Mouse (Mus musculus) heart, postnatal 0 days (tissue): ENCODE measurements around the gene Chn2. TPM values are rescaled to one million over a fixed set of nuclear protein-coding genes. Genes with fewer than 3 reads are reported as not detected.

ENCODE experiments used
- ATAC-seq: fragments of 200-750 bp; cut with Nextera tagmentation; 2 replicates; pipeline ENCODE4 v1.8.0; 2017; ENCODE audit warnings: low read depth, moderate number of reproducible peaks, moderate library complexity; ENCODE audit not compliant: insufficient read depth
- DNase-seq: peaks from one replicate; pipeline ENCODE4 v3.0.0-alpha.2; 2016; ENCODE audit warnings: low spot score
- H3K27ac ChIP-seq: fragments of 300-500 bp; sonication (generic); 2 replicates; pipeline ENCODE4 v1.5.1; 2014; ENCODE audit warnings: low read depth, mild to moderate bottlenecking
- H3K27me3 ChIP-seq: fragments of 300-500 bp; sonication (generic); 2 replicates; pipeline ENCODE4 v1.6.1; 2014; ENCODE audit warnings: low read length, mixed read lengths; ENCODE audit not compliant: control insufficient read depth, insufficient read depth
- H3K36me3 ChIP-seq: fragments of 300-500 bp; sonication (generic); replicated peaks from 2 replicates; pipeline ENCODE4 v1.6.1; 2014; ENCODE audit warnings: low read length, mixed read lengths; ENCODE audit not compliant: control insufficient read depth, insufficient read depth
- H3K4me1 ChIP-seq: fragments of 300-500 bp; sonication (generic); 2 replicates; pipeline ENCODE4 v1.6.1; 2014; ENCODE audit warnings: antibody characterized with exemption; ENCODE audit not compliant: control insufficient read depth, insufficient read depth
- H3K4me2 ChIP-seq: fragments of 300-500 bp; sonication (generic); 2 replicates; pipeline ENCODE4 v1.6.1; 2014; ENCODE audit warnings: low read depth, mild to moderate bottlenecking, low read length, moderate library complexity
- H3K4me3 ChIP-seq: fragments of 300-500 bp; sonication (generic); 2 replicates; pipeline ENCODE4 v1.5.1; 2014; ENCODE audit warnings: low read depth, low read length
- H3K9ac ChIP-seq: fragments of 300-500 bp; sonication (generic); replicated peaks from 2 replicates; pipeline ENCODE4 v1.6.1; 2014; ENCODE audit warnings: low read depth, low read length, mixed read lengths
- H3K9me3 ChIP-seq: fragments of 300-500 bp; sonication (generic); replicated peaks from 2 replicates; pipeline ENCODE4 v1.6.1; 2016; ENCODE audit warnings: low read length; ENCODE audit not compliant: control insufficient read depth
- CTCF ChIP-seq: IDR thresholded peaks from 2 replicates; pipeline ENCODE4 v1.5.1; 2016; ENCODE audit warnings: antibody characterized with exemption, control low read depth, low read depth
- EP300 ChIP-seq: IDR thresholded peaks from 2 replicates; pipeline ENCODE4 v1.6.1; 2016; ENCODE audit warnings: antibody characterized with exemption, low read depth
- WGBS: fragments of 180-500 bp; shearing (Covaris S2); extraction: QIAGEN DNeasy Blood & Tissue Kit; methylation state at CpG from one replicate; pipeline ENCODE4 v1.1.7; 2014; 5-methylcytosine and 5-hydroxymethylcytosine counted together
- polyA plus RNA-seq: library from polyadenylated mRNA; unstranded; fragments of >200 nt; fragmentation: Nextera tagmentation; extraction: Ambion mirVana; gene quantifications from 2 replicates; pipeline ENCODE4 v1.2.1, GENCODE M21; 2015
- total RNA-seq: library from RNA; depleted of rRNA; stranded (reverse); fragments of >200 nt; gene quantifications from 2 replicates; pipeline ENCODE4 v1.2.3, GENCODE M21; 2014; ENCODE audit warnings: low replicate concordance

Gene Chn2
- total and polyA plus RNA-seq, 2 experiments from 2014 or later = 2.0 to 12.2 TPM

GRCm38 (mm10) chr6:54051173-54051572, 11.8 kb downstream of the Chn2 start:
- 70% methylated on average over 7 of the region's 7 CpGs for WGBS
- H3K27me3 ChIP-seq = no peaks in the 10 kb centered on the region
- H3K9ac ChIP-seq = no peak overlapping the region
- TF ChIP-seq CTCF (no peak), EP300 (no peak)
- H3K4me1 ChIP-seq = no peaks in the 10 kb centered on the region
- H3K27ac ChIP-seq = no peak overlapping the region
- H3K36me3 ChIP-seq = no peaks in the 10 kb centered on the region
- H3K9me3 ChIP-seq = no peaks in the 10 kb centered on the region
- DNase-seq (no peak), ATAC-seq (no peak)
- H3K4me2 ChIP-seq = no peak overlapping the region
- H3K4me3 ChIP-seq = no peak overlapping the region

- 86% methylated on average over 7 of the region's 7 CpGs for WGBS
- H3K4me2 ChIP-seq = no peak overlapping the region
- TF ChIP-seq CTCF = no peak
- TF ChIP-seq EP300 = no peak
- no peak overlapping the region for H3K27ac ChIP-seq
- H3K36me3 ChIP-seq = no peaks in the 10 kb centered on the region
- DNase-seq = no peak
- ATAC-seq = no peak
- H3K9me3 ChIP-seq = no peaks in the 10 kb centered on the region
- H3K27me3 ChIP-seq = no peaks in the 10 kb centered on the region
- H3K4me3 ChIP-seq = no peak overlapping the region
- no peak overlapping the region for H3K9ac ChIP-seq
- H3K4me1 ChIP-seq = no peaks in the 10 kb centered on the region
These were observed 12.8 kb downstream of the Chn2 start for GRCm38 (mm10) chr6:54052124-54052523.

GRCm38 (mm10) chr6:54052666-54053065, 13.3 kb downstream of the Chn2 start:
- H3K27me3 ChIP-seq = no peaks in the 10 kb centered on the region
- no peak overlapping the region for H3K27ac ChIP-seq
- H3K9ac ChIP-seq = no peak overlapping the region
- ATAC-seq = no peak
- H3K9me3 ChIP-seq = no peaks in the 10 kb centered on the region
- H3K4me2 ChIP-seq = no peak overlapping the region
- H3K4me1 ChIP-seq = no peaks in the 10 kb centered on the region
- no peaks in the 10 kb centered on the region for H3K36me3 ChIP-seq
- DNase-seq = no peak
- no peak overlapping the region for H3K4me3 ChIP-seq
- TF ChIP-seq CTCF (no peak), EP300 (no peak)
- 78% methylated on average over 1 of the region's 1 CpGs for WGBS

GRCm38 (mm10) chr6:54053316-54053715, 14.0 kb downstream of the Chn2 start:
- Histone ChIP-seq H3K36me3 (no peaks in the 10 kb centered on the region), H3K27ac (no peak overlapping the region), H3K4me3 (no peak overlapping the region), H3K27me3 (no peaks in the 10 kb centered on the region), H3K9ac (no peak overlapping the region), H3K4me1 (no peaks in the 10 kb centered on the region), H3K9me3 (no peaks in the 10 kb centered on the region), H3K4me2 (no peak overlapping the region)
- ATAC-seq = no peak
- TF ChIP-seq CTCF = no peak
- no peak for TF ChIP-seq EP300
- WGBS = 89% methylated on average over 3 of the region's 3 CpGs
- no peak for DNase-seq

GRCm38 (mm10) chr6:54055387-54055786, 16.0 kb downstream of the Chn2 start:
- DNase-seq (no peak), ATAC-seq (no peak)
- Histone ChIP-seq H3K9me3 (no peaks in the 10 kb centered on the region), H3K9ac (no peak overlapping the region), H3K27ac (no peak overlapping the region), H3K36me3 (no peaks in the 10 kb centered on the region), H3K27me3 (no peaks in the 10 kb centered on the region), H3K4me2 (no peak overlapping the region), H3K4me3 (no peak overlapping the region), H3K4me1 (peaks cover 5% of the 10 kb centered on the region; the same call in 1 of the 2 replicates)
- 59% methylated on average over 5 of the region's 5 CpGs for WGBS
- no peak for TF ChIP-seq CTCF
- TF ChIP-seq EP300 = no peak
